Mouse (Mus musculus) activated CD4-positive, CD25-positive, alpha-beta regulatory T cell, adult 4 months (primary cell): ENCODE results near the gene Frmd8. TPM values are rescaled to one million over a fixed set of nuclear protein-coding genes. Genes with fewer than 3 reads are reported as not detected.
A peak's percentile ranks its signal among the peaks of the same experiment; 100 is the strongest.
"Not testable (repeated sequence)": the region's sequence is repeated elsewhere in the genome, so short reads cannot be mapped to it uniquely, and the experiment has no call there.

Experiments
- ATAC-seq: one replicate; pipeline ENCODE4 v1.8.0; 2017
- polyA plus RNA-seq, 2 experiments: library from polyadenylated mRNA; unstranded; fragments of 100-300 nt; shearing (Covaris generic); gene quantifications; one replicate each; pipeline ENCODE4 v1.2.1; 2017

Gene Frmd8
- polyA plus RNA-seq, 2 experiments from 2014 or later: 70.6 to 78.6 TPM

GRCm38 (mm10) chr19:5824043-5824825 lies 50.8 kb downstream of the Frmd8 start:
- ATAC-seq: no peak

- ATAC-seq: no peak
These were observed 51.7 kb downstream of the Frmd8 start for GRCm38 (mm10) chr19:5823266-5823839.

GRCm38 (mm10) chr19:5822834-5823205 lies 52.3 kb downstream of the Frmd8 start:
- ATAC-seq: no peak

GRCm38 (mm10) chr19:5822174-5822833 lies 52.8 kb downstream of the Frmd8 start:
- no peak for ATAC-seq

GRCm38 (mm10) chr19:5821847-5822173 lies 53.3 kb downstream of the Frmd8 start:
- no peak for ATAC-seq

GRCm38 (mm10) chr19:5819549-5819948 lies 55.5 kb downstream of the Frmd8 start:
- ATAC-seq: no peak

- no peak for ATAC-seq
These were observed 56.5 kb downstream of the Frmd8 start for GRCm38 (mm10) chr19:5818590-5818977.

GRCm38 (mm10) chr19:5817703-5818589 lies 57.1 kb downstream of the Frmd8 start:
- ATAC-seq: peak; percentile 53

GRCm38 (mm10) chr19:5815928-5816327 lies 59.1 kb downstream of the Frmd8 start:
- peak; percentile 95 for ATAC-seq

GRCm38 (mm10) chr19:5815010-5815409 lies 60.1 kb downstream of the Frmd8 start:
- ATAC-seq: no peak

GRCm38 (mm10) chr19:5814048-5814447 lies 61.0 kb downstream of the Frmd8 start:
- ATAC-seq: not testable (repeated sequence)

- ATAC-seq: no peak
These were observed 61.5 kb downstream of the Frmd8 start for GRCm38 (mm10) chr19:5813567-5813966.

- no peak for ATAC-seq
These were observed 63.1 kb downstream of the Frmd8 start for GRCm38 (mm10) chr19:5811771-5812504.

- no peak for ATAC-seq
These were observed 64.1 kb downstream of the Frmd8 start for GRCm38 (mm10) chr19:5810840-5811563.

- ATAC-seq: no peak
These were observed 64.8 kb downstream of the Frmd8 start for GRCm38 (mm10) chr19:5810103-5810839.

GRCm38 (mm10) chr19:5809712-5810089 lies 65.4 kb downstream of the Frmd8 start:
- no peak for ATAC-seq

GRCm38 (mm10) chr19:5808955-5809711 lies 65.9 kb downstream of the Frmd8 start:
- no peak for ATAC-seq

GRCm38 (mm10) chr19:5807740-5808139 lies 67.3 kb downstream of the Frmd8 start:
- ATAC-seq: no peak

GRCm38 (mm10) chr19:5806809-5807205 lies 68.3 kb downstream of the Frmd8 start:
- ATAC-seq: no peak
